Mouse (Mus musculus): ENCODE measurements at regions not wholly inside any gene's neighbourhood (a gene's known extent, or its start where the extent isn't known, plus 50 kb on each side); places are given as distances from the start of the nearest gene placed in this dataset.

DNA sequence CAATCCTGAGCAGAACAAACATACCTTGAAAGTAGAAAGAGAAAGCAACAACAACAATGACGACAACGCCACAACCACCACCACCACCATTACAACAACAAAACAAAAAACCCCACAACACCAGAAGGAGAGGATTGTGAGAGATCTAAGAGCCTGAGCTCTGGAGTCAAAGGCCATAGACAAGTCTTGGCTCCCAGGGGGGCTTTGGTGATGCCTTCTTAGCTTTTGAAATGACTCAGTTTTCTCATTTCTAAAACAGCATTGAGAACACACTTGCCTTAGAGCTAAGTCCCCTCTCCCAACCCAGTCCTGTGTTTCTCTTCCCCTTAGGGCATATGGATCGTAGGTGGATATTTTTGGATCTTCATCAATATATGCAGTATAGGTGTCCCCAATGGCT is 112.2 kb downstream of the Kif20b start:
- 96% methylated on average over 3 of the region's 3 CpGs for WGBS
- no peak overlapping the region for H3K9ac ChIP-seq (ENCODE audit: low read depth, low read length)
- no peaks in the 10 kb centered on the region for H3K27me3 ChIP-seq (ENCODE audit: control insufficient read depth, insufficient read depth, low read length)
- no peak for ATAC-seq (ENCODE audit: low FRiP score)
- H3K4me1 ChIP-seq (replicated peaks; ENCODE audit: control insufficient read depth, insufficient read depth, low read length), result no peaks in the 10 kb centered on the region
- no peak for DNase-seq (ENCODE audit: low spot score)
- H3K4me2 ChIP-seq (replicated peaks; ENCODE audit: low read depth, low read length), result no peak overlapping the region
- no peaks in the 10 kb centered on the region for H3K9me3 ChIP-seq (ENCODE audit: control insufficient read depth, low read length)
- no peak overlapping the region for H3K4me3 ChIP-seq (ENCODE audit: low read depth, low read length)
- H3K36me3 ChIP-seq (ENCODE audit: control insufficient read depth, insufficient read depth, low read length), result no peaks in the 10 kb centered on the region
- no peak overlapping the region for H3K27ac ChIP-seq (ENCODE audit: low read depth, low read length)

DNA sequence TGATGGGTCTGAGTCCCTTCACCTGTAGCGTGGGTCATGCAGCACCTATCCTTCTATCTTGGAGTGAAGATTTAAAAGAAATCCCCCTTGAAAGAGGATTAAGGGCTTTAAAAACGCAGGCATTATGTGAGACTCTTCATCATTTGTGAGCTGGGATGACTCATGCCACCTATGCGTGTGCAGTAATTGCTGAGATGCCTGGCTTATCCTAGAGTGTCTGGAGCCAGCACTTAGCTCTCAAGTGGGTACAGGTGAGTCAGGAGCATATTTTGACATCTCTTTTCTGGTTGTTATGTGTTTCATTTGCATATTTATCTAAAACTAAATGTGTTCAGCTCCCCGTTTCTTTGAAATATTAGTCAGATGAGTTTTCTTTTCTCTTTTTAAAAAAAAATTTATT is 123.4 kb downstream of the Kif20b start:
- H3K4me2 ChIP-seq (replicated peaks; ENCODE audit: low read depth, low read length), result no peak overlapping the region
- no peak overlapping the region for H3K4me3 ChIP-seq (ENCODE audit: low read depth, low read length)
- H3K27ac ChIP-seq (ENCODE audit: low read depth, low read length), result no peak overlapping the region
- ATAC-seq (ENCODE audit: low FRiP score), result no peak
- DNase-seq (ENCODE audit: low spot score), result no peak
- 88% methylated on average over 4 of the region's 4 CpGs for WGBS
- H3K9me3 ChIP-seq (ENCODE audit: control insufficient read depth, low read length), result no peaks in the 10 kb centered on the region
- no peak overlapping the region for H3K9ac ChIP-seq (ENCODE audit: low read depth, low read length)
- H3K36me3 ChIP-seq (ENCODE audit: control insufficient read depth, insufficient read depth, low read length), result no peaks in the 10 kb centered on the region
- no peaks in the 10 kb centered on the region for H3K4me1 ChIP-seq (replicated peaks; ENCODE audit: control insufficient read depth, insufficient read depth, low read length)
- no peaks in the 10 kb centered on the region for H3K27me3 ChIP-seq (ENCODE audit: control insufficient read depth, insufficient read depth, low read length)

- no peak overlapping the region for H3K4me3 ChIP-seq (ENCODE audit: low read depth, low read length)
- 51% methylated on average over 3 of the region's 3 CpGs for WGBS
- ATAC-seq (ENCODE audit: low FRiP score) (no peak), DNase-seq (ENCODE audit: low spot score) (no peak)
- no peaks in the 10 kb centered on the region for H3K9me3 ChIP-seq (ENCODE audit: control insufficient read depth, low read length)
- H3K27ac ChIP-seq (ENCODE audit: low read depth, low read length), result no peak overlapping the region
- no peaks in the 10 kb centered on the region for H3K27me3 ChIP-seq (ENCODE audit: control insufficient read depth, insufficient read depth, low read length)
- no peaks in the 10 kb centered on the region for H3K36me3 ChIP-seq (ENCODE audit: control insufficient read depth, insufficient read depth, low read length)
- no peak overlapping the region for H3K4me2 ChIP-seq (replicated peaks; ENCODE audit: low read depth, low read length)
- no peaks in the 10 kb centered on the region for H3K4me1 ChIP-seq (replicated peaks; ENCODE audit: control insufficient read depth, insufficient read depth, low read length)
- H3K9ac ChIP-seq (ENCODE audit: low read depth, low read length), result no peak overlapping the region
Observed at GRCm38 (mm10) chr19:35066352-35066935, 144.3 kb downstream of the Kif20b start.

- DNase-seq (ENCODE audit: low spot score) (peak; percentile 4), ATAC-seq (ENCODE audit: low FRiP score) (no peak)
- Histone ChIP-seq H3K9me3 (ENCODE audit: control insufficient read depth, low read length) (no peaks in the 10 kb centered on the region), H3K27ac (ENCODE audit: low read depth, low read length) (no peak overlapping the region), H3K9ac (ENCODE audit: low read depth, low read length) (no peak overlapping the region), H3K4me2 (replicated peaks; ENCODE audit: low read depth, low read length) (no peak overlapping the region), H3K36me3 (ENCODE audit: control insufficient read depth, insufficient read depth, low read length) (no peaks in the 10 kb centered on the region), H3K27me3 (ENCODE audit: control insufficient read depth, insufficient read depth, low read length) (no peaks in the 10 kb centered on the region), H3K4me1 (replicated peaks; ENCODE audit: control insufficient read depth, insufficient read depth, low read length) (no peaks in the 10 kb centered on the region), H3K4me3 (ENCODE audit: low read depth, low read length) (no peak overlapping the region)
- WGBS, result 54% methylated on average over 4 of the region's 4 CpGs
Observed at GRCm38 (mm10) chr19:35081126-35081525, 159.0 kb downstream of the Kif20b start.

DNA sequence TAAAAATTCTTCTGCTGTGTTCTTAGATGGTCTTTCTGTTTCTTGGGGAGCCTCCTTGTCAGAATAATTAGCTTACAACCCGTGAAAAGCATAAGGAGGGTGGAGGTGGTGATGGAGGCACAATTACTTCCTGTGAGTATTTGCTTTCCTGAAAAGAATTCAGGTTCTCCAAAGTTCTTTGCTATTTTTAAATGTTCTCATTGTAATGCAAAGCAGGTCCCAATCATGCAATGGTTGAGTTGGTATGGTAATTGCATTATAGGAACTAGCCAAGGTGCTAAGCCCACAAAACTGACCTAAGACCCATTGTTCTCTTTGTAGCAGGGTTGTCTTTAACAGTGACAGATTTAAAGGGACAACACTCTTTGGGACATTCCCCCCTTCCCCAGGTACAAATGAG is 179.1 kb downstream of the Kif20b start:
- ATAC-seq (ENCODE audit: low FRiP score), result no peak
- H3K27me3 ChIP-seq (ENCODE audit: control insufficient read depth, insufficient read depth, low read length), result no peaks in the 10 kb centered on the region
- H3K4me3 ChIP-seq (ENCODE audit: low read depth, low read length), result no peak overlapping the region
- H3K4me2 ChIP-seq (replicated peaks; ENCODE audit: low read depth, low read length), result no peak overlapping the region
- DNase-seq (ENCODE audit: low spot score), result no peak
- H3K27ac ChIP-seq (ENCODE audit: low read depth, low read length), result no peak overlapping the region
- H3K4me1 ChIP-seq (replicated peaks; ENCODE audit: control insufficient read depth, insufficient read depth, low read length), result no peaks in the 10 kb centered on the region
- no peaks in the 10 kb centered on the region for H3K9me3 ChIP-seq (ENCODE audit: control insufficient read depth, low read length)
- WGBS, result 27% methylated on average over 1 of the region's 1 CpGs
- H3K36me3 ChIP-seq (ENCODE audit: control insufficient read depth, insufficient read depth, low read length), result no peaks in the 10 kb centered on the region
- H3K9ac ChIP-seq (ENCODE audit: low read depth, low read length), result no peak overlapping the region

DNA sequence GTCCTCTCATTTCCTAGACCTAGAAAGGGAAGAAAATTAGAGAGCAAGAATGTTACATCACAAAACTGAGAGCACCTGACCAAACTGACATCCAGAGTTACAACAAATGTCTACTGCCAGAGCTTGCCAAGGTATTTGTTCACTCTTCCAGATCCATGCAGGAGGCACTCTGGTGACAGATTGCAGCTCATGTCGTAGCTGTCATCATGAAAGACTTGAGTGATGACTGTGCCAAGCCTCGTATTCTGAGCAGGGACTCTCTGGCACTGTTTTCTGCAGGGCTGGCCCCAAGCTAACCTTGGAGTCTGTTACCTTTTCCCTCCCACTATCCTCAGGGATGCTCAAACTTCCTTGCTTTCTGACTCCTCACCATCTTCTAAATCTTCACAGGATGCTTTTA is 192.2 kb downstream of the Kif20b start:
- no peak for ATAC-seq (ENCODE audit: low FRiP score)
- WGBS, result 67% methylated on average over 2 of the region's 2 CpGs

DNA sequence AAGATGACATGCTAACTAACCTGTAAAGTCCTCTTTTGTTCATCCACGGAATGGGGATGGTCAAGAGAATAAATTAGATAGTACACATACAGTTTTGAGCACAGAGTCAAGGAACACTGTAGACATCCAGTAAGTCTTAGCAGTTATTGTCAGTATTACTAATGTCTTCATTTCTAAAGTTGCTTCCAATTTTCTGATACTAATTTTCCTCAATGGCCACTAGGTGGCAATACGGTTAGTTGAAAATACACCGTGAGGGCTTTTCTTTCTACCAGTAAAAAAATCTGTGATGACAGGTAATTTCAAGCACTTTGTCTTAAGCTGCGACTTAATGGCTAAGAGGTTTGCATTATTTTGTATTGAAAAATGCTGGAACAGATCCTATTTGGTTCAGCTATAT is 203.1 kb downstream of the Kif20b start:
- Histone ChIP-seq H3K4me1 (replicated peaks; ENCODE audit: control insufficient read depth, insufficient read depth, low read length) (no peaks in the 10 kb centered on the region), H3K36me3 (ENCODE audit: control insufficient read depth, insufficient read depth, low read length) (no peaks in the 10 kb centered on the region), H3K9ac (ENCODE audit: low read depth, low read length) (no peak overlapping the region), H3K4me3 (ENCODE audit: low read depth, low read length) (no peak overlapping the region), H3K4me2 (replicated peaks; ENCODE audit: low read depth, low read length) (no peak overlapping the region), H3K9me3 (ENCODE audit: control insufficient read depth, low read length) (no peaks in the 10 kb centered on the region), H3K27me3 (ENCODE audit: control insufficient read depth, insufficient read depth, low read length) (no peaks in the 10 kb centered on the region), H3K27ac (ENCODE audit: low read depth, low read length) (no peak overlapping the region)
- WGBS, result 25% methylated on average over 4 of the region's 4 CpGs
- ATAC-seq (ENCODE audit: low FRiP score) (no peak; the same call in 1 of the 2 replicates), DNase-seq (ENCODE audit: low spot score) (peak; percentile 46)

More for the DNA sequence above, 192.2 kb downstream of the Kif20b start:
- Histone ChIP-seq H3K27me3 (ENCODE audit: control insufficient read depth, insufficient read depth, low read length) (no peaks in the 10 kb centered on the region), H3K9ac (ENCODE audit: low read depth, low read length) (no peak overlapping the region), H3K4me2 (replicated peaks; ENCODE audit: low read depth, low read length) (no peak overlapping the region), H3K4me3 (ENCODE audit: low read depth, low read length) (no peak overlapping the region), H3K36me3 (ENCODE audit: control insufficient read depth, insufficient read depth, low read length) (no peaks in the 10 kb centered on the region), H3K4me1 (replicated peaks; ENCODE audit: control insufficient read depth, insufficient read depth, low read length) (no peaks in the 10 kb centered on the region), H3K27ac (ENCODE audit: low read depth, low read length) (no peak overlapping the region), H3K9me3 (ENCODE audit: control insufficient read depth, low read length) (no peaks in the 10 kb centered on the region)
- DNase-seq (ENCODE audit: low spot score), result no peak

DNA sequence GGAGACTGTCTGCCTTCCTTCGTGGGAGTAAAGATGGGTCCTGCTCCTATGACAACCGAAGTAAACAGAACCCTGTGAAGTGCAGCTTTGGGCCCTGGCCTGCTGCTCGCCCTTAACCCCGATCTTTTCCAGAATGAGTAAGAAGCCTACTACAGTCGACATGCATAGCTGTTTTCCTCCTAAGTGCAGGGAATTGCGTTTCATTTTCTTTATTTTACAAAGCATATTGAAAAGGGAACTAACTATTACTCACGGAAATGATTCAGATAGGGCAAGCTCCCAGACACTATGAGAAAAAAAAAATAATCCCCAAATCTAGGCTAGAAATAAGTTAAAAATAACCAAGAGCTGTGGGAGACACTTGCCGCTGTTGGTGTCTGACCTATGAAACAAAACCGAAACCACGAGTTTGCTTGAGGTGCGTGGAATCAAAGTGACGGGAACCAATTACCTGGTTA is 204.5 kb downstream of the Kif20b start:
- no peak overlapping the region for H3K4me2 ChIP-seq (replicated peaks; ENCODE audit: low read depth, low read length)
- ATAC-seq (ENCODE audit: low FRiP score) (no peak), DNase-seq (ENCODE audit: low spot score) (no peak)
- H3K36me3 ChIP-seq (ENCODE audit: control insufficient read depth, insufficient read depth, low read length), result no peaks in the 10 kb centered on the region
- WGBS, result 87% methylated on average over 12 of the region's 12 CpGs
- H3K27ac ChIP-seq (ENCODE audit: low read depth, low read length), result no peak overlapping the region
- H3K9ac ChIP-seq (ENCODE audit: low read depth, low read length), result no peak overlapping the region
- no peaks in the 10 kb centered on the region for H3K4me1 ChIP-seq (replicated peaks; ENCODE audit: control insufficient read depth, insufficient read depth, low read length)
- no peak overlapping the region for H3K4me3 ChIP-seq (ENCODE audit: low read depth, low read length)
- H3K27me3 ChIP-seq (ENCODE audit: control insufficient read depth, insufficient read depth, low read length), result no peaks in the 10 kb centered on the region
- H3K9me3 ChIP-seq (ENCODE audit: control insufficient read depth, low read length), result no peaks in the 10 kb centered on the region

GRCm38 (mm10) chr19:35128104-35128503 is 205.9 kb downstream of the Kif20b start:
- H3K4me2 ChIP-seq (replicated peaks; ENCODE audit: low read depth, low read length), result no peak overlapping the region
- no peaks in the 10 kb centered on the region for H3K27me3 ChIP-seq (ENCODE audit: control insufficient read depth, insufficient read depth, low read length)
- no peaks in the 10 kb centered on the region for H3K9me3 ChIP-seq (ENCODE audit: control insufficient read depth, low read length)
- H3K9ac ChIP-seq (ENCODE audit: low read depth, low read length), result no peak overlapping the region
- H3K4me1 ChIP-seq (replicated peaks; ENCODE audit: control insufficient read depth, insufficient read depth, low read length), result no peaks in the 10 kb centered on the region
- H3K36me3 ChIP-seq (ENCODE audit: control insufficient read depth, insufficient read depth, low read length), result no peaks in the 10 kb centered on the region
- 88% methylated on average over 3 of the region's 3 CpGs for WGBS
- ATAC-seq (ENCODE audit: low FRiP score), result no peak
- no peak for DNase-seq (ENCODE audit: low spot score)
- H3K4me3 ChIP-seq (ENCODE audit: low read depth, low read length), result no peak overlapping the region
- H3K27ac ChIP-seq (ENCODE audit: low read depth, low read length), result no peak overlapping the region

Measured in hindbrain, embryonic 11.5 days (tissue).